Mouse (Mus musculus): ENCODE data around the gene Nfe2. TPM values are rescaled to one million over a fixed set of nuclear protein-coding genes. Genes with fewer than 3 reads are reported as not detected.

The Nfe2 gene
- polyA plus RNA-seq, 1 experiment from 2014 or later = not detected

DNA sequence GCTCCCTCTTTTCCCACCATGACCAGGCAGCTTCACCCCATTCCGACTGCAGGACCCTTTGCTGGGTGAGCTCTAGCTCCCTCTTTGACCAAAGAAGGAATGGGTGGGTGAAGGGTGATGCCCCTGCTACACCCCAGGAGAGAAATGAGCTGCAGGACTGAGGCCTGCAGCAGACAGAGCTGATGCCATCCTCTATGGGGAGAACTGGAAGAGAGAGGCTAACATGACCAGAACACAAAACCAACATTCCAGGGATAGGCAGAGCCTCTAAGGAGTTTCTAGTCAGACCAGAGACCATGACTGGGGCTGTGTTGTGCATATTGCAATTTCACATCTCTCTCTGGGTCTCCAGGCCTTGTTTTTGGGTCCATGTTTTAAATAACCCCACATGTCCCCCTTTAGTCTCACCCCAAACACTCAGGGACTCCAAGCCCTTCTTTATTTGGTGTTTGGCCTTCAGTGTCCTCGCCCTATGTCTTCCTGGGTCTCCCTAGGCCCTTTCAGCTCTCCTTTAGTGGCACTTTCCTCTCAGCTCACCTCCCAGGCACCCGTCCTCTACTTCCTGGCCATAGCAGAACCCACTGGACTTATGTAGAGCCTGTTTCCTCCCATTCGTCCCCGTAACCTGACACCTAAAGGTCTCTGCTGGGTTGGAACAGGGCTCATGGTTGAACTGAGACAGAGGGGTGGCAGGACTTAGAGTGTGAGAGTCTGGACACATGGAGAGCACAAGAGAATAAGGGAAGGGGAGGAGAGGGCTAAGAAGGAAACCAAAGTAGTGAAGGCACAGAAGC lies 43.5 kb upstream of the Nfe2 start:
- no peak for DNase-seq (ENCODE audit: low read depth, low spot score)
- ChIA-PET CTCF (interaction anchor here (1.9 to 2.6 kb wide), 2 partner anchors 9 to 16 kb away, joined by 4 to 9 read pairs; no protein-coding TSS in a partner anchor), POLR2A (no interaction called here)
- no peak for TF ChIP-seq CTCF (IDR thresholded peaks at IDR 0.05)
- no peak for ATAC-seq
- H3K27me3 ChIP-seq = no peaks in the 10 kb centered on the region
- in situ Hi-C loops (cut with MboI; ENCODE audit: low pct_unique_long_range_greater_than_20kb) = loop anchor here (10.0 kb wide), 1 partner anchor 337 kb away; the partner anchor contains the start of genes Hoxc10 and Hoxc5

DNA sequence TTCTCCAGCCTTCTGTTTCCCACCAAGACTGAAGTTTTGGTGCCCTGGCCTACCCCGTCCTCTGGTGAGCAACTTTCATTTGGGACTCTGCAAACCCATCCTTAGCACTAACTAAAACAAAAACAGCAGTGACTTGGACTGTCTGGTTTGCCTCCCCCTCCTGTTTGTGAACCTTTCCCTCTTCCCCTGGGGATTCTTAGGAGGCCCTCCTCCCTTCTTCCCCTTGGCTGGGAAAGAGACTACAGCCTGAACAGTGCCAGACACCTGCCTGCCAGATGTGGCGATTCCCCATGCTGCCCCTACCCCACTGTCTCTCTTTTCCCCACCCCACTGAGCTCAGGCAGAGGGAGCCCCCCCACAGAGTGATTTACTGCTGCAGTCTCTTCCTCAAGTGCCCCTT lies 42.8 kb upstream of the Nfe2 start:
- ChIA-PET CTCF (interaction anchor here (1.9 to 2.6 kb wide), 2 partner anchors 8 to 16 kb away, joined by 4 to 9 read pairs; no protein-coding TSS in a partner anchor), POLR2A (no interaction called here)
- no peak for TF ChIP-seq CTCF (IDR thresholded peaks at IDR 0.05)
- no peak for ATAC-seq
- in situ Hi-C loops (cut with MboI; ENCODE audit: low pct_unique_long_range_greater_than_20kb) = loop anchor here (10.0 kb wide), 1 partner anchor 336 kb away; the partner anchor contains the start of genes Hoxc10 and Hoxc5
- DNase-seq (ENCODE audit: low read depth, low spot score) = no peak
- no peaks in the 10 kb centered on the region for H3K27me3 ChIP-seq

DNA sequence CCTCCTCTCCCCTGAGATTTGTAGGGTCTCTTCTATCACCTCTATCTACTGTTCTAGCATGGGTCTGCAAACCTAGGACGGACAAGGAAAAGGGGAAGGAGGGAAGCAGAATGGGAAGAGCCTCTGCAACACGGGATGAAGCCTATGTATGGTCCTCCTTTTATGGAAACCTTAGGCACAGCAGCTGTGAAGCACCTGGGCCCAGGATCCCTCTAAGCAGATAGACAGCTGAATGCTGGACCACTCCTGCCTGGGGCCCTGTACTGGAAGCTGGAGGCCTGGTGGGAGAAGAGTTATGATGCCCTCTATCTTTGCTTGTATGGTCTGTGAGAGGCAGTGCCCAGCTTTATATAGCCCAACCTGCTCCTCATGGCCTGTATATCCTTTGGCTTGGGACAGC lies 42.4 kb upstream of the Nfe2 start:
- DNase-seq (ENCODE audit: low read depth, low spot score) (no peak), ATAC-seq (no peak)
- H3K27me3 ChIP-seq = no peaks in the 10 kb centered on the region
- in situ Hi-C loops (cut with MboI; ENCODE audit: low pct_unique_long_range_greater_than_20kb) = loop anchor here (10.0 kb wide), 1 partner anchor 336 kb away; the partner anchor contains the start of genes Hoxc10 and Hoxc5
- CTCF ChIA-PET = interaction anchor here (2.6 kb wide), 1 partner anchor 15 kb away, joined by 9 read pairs; no protein-coding TSS in a partner anchor
- no peak for TF ChIP-seq CTCF (IDR thresholded peaks at IDR 0.05)
- POLR2A ChIA-PET = no interaction called here

DNA sequence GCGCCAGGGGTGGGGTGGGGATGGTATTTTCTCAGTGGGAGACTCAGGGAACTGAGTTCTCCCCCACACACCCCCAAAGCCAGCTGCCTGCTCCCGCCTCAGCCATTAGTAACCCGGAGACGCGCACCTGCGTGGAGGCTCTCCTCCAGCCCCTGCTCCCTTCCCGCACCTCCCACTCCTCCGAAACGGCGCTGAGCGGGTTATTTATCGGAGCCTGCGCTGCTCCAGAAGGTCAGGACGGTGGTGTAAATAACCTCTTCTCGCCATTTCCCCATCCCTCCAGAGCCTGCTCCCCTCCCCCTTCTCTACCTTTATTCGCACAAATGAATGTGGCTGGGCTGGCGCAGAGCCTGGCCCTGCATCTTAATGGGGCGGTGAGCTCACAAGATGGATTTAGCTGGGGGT lies 41.9 kb upstream of the Nfe2 start:
- DNase-seq (ENCODE audit: low read depth, low spot score) (no peak), ATAC-seq (no peak)
- ChIA-PET POLR2A (no interaction called here), CTCF (interaction anchor here (2.6 kb wide), 1 partner anchor 15 kb away, joined by 9 read pairs; no protein-coding TSS in a partner anchor)
- TF ChIP-seq CTCF (IDR thresholded peaks at IDR 0.05) = no peak
- in situ Hi-C loops (cut with MboI; ENCODE audit: low pct_unique_long_range_greater_than_20kb) = loop anchor here (10.0 kb wide), 1 partner anchor 335 kb away; the partner anchor contains the start of genes Hoxc10 and Hoxc5
- H3K27me3 ChIP-seq = no peaks in the 10 kb centered on the region

DNA sequence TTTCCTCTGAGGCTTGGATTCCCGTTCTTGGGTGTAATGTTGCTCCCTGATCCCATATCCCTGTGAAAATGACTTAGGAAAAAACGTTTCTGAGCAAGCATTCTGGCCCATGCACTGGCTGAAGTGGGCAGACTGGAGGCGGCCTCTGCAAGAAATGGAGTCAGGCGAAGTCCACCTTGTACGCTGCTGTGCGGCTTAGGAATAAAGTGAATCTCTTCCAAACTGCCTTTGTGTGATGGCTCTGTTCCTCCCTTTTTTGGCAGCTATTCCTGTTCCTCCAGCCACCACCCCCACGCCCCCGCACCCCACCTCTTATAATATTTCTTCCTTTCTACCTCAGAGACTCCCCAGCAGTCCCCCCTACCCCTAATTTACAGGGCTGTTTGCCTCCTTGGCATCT lies 41.4 kb upstream of the Nfe2 start:
- in situ Hi-C loops (cut with MboI; ENCODE audit: low pct_unique_long_range_greater_than_20kb) = loop anchor here (10.0 kb wide), 1 partner anchor 335 kb away; the partner anchor contains the start of genes Hoxc10 and Hoxc5
- TF ChIP-seq CTCF (IDR thresholded peaks at IDR 0.05) = no peak
- H3K27me3 ChIP-seq = no peaks in the 10 kb centered on the region
- DNase-seq (ENCODE audit: low read depth, low spot score) (no peak), ATAC-seq (no peak)
- POLR2A ChIA-PET = no interaction called here
- CTCF ChIA-PET = interaction anchor here (2.6 kb wide), 1 partner anchor 14 kb away, joined by 9 read pairs; no protein-coding TSS in a partner anchor

DNA sequence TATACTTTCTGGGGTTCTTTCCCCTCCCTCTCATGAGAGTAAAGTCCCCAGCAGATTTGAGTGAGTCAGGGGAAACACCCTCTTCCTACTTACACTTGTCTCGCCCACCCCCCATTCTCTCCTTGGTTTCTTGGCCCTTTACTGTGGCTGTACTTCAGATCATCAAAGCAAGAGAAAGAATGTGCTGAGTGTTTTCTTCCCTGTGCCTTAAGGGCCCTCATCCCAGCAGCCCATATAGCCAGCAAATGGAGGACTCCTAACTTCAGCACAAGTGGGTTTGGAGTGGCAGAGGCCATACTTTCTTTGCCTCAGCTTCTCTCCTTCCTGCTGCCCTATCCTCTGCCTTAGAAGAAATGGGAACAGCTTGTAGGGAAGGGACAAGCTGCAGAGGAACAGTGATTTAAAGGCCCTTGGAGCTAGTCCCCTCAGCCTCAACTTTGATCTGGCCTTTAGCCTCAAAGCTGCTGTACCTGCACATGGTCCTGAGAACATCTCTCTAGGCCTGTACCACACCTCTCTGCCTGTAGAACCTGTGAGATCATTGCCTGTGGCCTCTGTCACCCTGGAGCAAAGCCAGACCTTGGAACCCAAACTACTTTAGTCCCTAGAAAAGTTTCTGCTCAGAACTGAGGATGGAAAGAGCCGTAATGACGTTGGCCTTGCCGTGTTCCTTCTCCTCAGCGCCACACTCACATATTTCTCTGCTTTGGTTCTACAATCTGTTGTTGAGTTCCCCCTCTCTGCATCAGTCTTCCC lies 40.8 kb upstream of the Nfe2 start:
- ATAC-seq (no peak), DNase-seq (ENCODE audit: low read depth, low spot score) (no peak)
- no peak for TF ChIP-seq CTCF (IDR thresholded peaks at IDR 0.05)
- in situ Hi-C loops (cut with MboI; ENCODE audit: low pct_unique_long_range_greater_than_20kb) = no loop called here
- CTCF ChIA-PET = interaction anchor here (2.6 kb wide), 1 partner anchor 14 kb away, joined by 9 read pairs; no protein-coding TSS in a partner anchor
- POLR2A ChIA-PET = no interaction called here
- H3K27me3 ChIP-seq = no peaks in the 10 kb centered on the region

DNA sequence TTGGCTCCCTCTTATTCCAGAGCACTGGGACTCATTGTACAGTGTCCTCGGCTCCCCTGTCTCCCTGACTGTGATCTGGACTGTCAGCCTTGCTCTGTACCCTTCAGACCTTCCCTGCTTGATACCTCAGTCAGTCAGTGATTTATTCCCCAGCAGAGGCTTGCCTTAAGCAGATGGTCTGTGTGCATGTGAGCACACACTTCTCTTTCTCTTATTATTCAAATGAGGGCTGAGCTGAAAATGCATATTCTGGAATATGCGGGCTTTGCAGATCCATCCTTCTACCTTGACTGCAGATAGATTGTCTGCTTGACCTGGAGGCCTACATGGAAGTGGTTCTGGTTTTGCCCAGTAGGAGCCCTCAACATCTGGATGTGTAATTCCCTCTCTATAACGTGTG lies 39.8 kb upstream of the Nfe2 start:
- POLR2A ChIA-PET = no interaction called here
- in situ Hi-C loops (cut with MboI; ENCODE audit: low pct_unique_long_range_greater_than_20kb) = no loop called here
- TF ChIP-seq CTCF (IDR thresholded peaks at IDR 0.05) = no peak

DNA sequence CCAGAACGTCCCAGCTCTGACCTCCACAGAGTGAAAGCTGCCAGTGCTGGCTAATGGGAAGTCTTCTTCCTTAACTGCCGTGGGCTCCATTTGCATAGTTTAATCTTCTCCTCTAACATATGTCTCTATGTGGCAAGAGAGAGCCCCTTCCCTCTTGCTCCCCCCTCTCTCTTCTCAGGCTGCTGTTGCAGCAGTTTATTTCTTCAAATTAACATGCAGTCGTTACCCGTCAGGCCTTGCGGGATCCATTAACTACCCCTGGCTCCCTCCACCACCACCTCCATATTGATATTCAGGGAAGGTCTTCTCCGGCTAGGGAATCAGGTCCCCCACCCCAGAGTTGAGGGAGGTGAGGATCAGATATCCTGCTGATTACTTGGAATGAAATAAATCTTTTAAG lies 39.1 kb upstream of the Nfe2 start:
- ChIA-PET POLR2A (no interaction called here), CTCF (interaction anchor here (1.4 kb wide), 1 partner anchor 13 kb away, joined by 6 read pairs; no protein-coding TSS in a partner anchor)
- H3K27me3 ChIP-seq = no peaks in the 10 kb centered on the region
- ATAC-seq = no peak
- in situ Hi-C loops (cut with MboI; ENCODE audit: low pct_unique_long_range_greater_than_20kb) = no loop called here
- TF ChIP-seq CTCF (IDR thresholded peaks at IDR 0.05) = no peak
- DNase-seq (ENCODE audit: low read depth, low spot score) = no peak

More for the DNA sequence above, 39.8 kb upstream of the Nfe2 start:
- DNase-seq (ENCODE audit: low read depth, low spot score) = no peak
- CTCF ChIA-PET = interaction anchor here (0.9 kb wide), 1 partner anchor 14 kb away, joined by 4 read pairs; no protein-coding TSS in a partner anchor
- ATAC-seq = no peak
- no peaks in the 10 kb centered on the region for H3K27me3 ChIP-seq

DNA sequence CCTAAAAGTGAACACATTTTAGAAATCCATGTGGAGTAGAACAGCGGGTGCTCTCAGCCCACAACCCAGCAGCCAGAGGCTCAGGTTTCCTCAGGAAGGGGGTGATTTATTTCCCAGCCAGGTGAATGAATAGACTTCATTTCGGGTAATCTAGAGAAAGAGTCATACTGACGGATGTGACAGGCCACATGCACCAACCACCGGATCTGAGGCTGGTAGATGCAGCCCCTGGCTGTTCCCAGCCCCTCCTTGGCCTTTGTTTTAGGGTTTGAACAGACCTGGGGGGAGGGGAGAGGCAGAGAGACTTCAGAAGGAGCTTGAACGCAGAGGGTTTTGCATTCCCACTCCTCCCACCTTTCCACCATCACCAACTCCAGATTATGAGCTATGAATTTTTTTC lies 37.6 kb upstream of the Nfe2 start:
- in situ Hi-C loops (cut with MboI; ENCODE audit: low pct_unique_long_range_greater_than_20kb) = no loop called here
- no peak for ATAC-seq

DNA sequence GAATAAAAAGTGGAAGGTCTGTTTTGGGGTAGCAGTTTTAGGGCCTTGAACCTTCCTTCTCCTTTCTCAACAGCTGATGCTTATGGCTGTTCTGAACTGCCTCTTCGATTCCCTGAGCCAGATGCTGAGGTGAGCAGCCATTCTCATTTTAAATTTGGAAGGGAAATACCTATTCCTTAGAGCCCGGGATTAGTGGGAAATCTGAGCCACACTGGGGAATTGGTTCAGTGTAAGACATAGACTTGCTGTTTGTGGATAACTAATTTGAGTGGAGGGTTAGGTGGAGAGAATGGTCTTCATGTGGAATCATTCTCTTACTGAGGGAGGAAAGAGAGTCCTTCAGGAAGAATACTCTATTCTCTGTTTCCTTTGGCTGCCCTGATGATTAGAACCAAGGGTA lies 36.4 kb upstream of the Nfe2 start:
- ChIA-PET CTCF (interaction anchor here (1.1 to 1.2 kb wide), 2 partner anchors 9 to 13 kb away, joined by 3 read pairs; no protein-coding TSS in a partner anchor), POLR2A (no interaction called here)
- TF ChIP-seq CTCF (IDR thresholded peaks at IDR 0.05) = no peak
- no peak for DNase-seq (ENCODE audit: low read depth, low spot score)
- no peak for ATAC-seq
- no peaks in the 10 kb centered on the region for H3K27me3 ChIP-seq
- in situ Hi-C loops (cut with MboI; ENCODE audit: low pct_unique_long_range_greater_than_20kb) = no loop called here

More for the DNA sequence above, 37.6 kb upstream of the Nfe2 start:
- CTCF ChIA-PET = interaction anchor here (1.1 to 1.7 kb wide), 4 partner anchors 11 to 113 kb away, joined by 3 to 6 read pairs (median 4); no protein-coding TSS in a partner anchor
- no peak for TF ChIP-seq CTCF (IDR thresholded peaks at IDR 0.05)
- no peaks in the 10 kb centered on the region for H3K27me3 ChIP-seq
- no peak for DNase-seq (ENCODE audit: low read depth, low spot score)
- POLR2A ChIA-PET = no interaction called here
